Mouse (Mus musculus) liver, adult (tissue): ENCODE measurements around the gene Add3.

ENCODE experiments used
- GATA4 ChIP-seq: IDR thresholded peaks from 2 replicates; pipeline ENCODE4 v1.6.1; 2014; ENCODE audit warnings: mild to moderate bottlenecking, low read length; ENCODE audit not compliant: insufficient replicate concordance

Add3 gene

GRCm38 (mm10) chr19:53191867-53192487 is 51.7 kb downstream of the Add3 start:
- TF ChIP-seq GATA4 = no peak

GRCm38 (mm10) chr19:53193190-53193589 is 52.9 kb downstream of the Add3 start:
- TF ChIP-seq GATA4 = no peak

- TF ChIP-seq GATA4 = no peak
Observed at GRCm38 (mm10) chr19:53193964-53194582, 53.8 kb downstream of the Add3 start.

- no peak for TF ChIP-seq GATA4
Observed at GRCm38 (mm10) chr19:53194751-53195520, 54.7 kb downstream of the Add3 start.

- no peak for TF ChIP-seq GATA4
Observed at GRCm38 (mm10) chr19:53196961-53197360, 56.7 kb downstream of the Add3 start.

- TF ChIP-seq GATA4 = no peak
Observed at GRCm38 (mm10) chr19:53197766-53198165, 57.5 kb downstream of the Add3 start.

GRCm38 (mm10) chr19:53198706-53199572 is 58.7 kb downstream of the Add3 start:
- peak; percentile 53; the same call in 1 of the 2 replicates for TF ChIP-seq GATA4

DNA sequence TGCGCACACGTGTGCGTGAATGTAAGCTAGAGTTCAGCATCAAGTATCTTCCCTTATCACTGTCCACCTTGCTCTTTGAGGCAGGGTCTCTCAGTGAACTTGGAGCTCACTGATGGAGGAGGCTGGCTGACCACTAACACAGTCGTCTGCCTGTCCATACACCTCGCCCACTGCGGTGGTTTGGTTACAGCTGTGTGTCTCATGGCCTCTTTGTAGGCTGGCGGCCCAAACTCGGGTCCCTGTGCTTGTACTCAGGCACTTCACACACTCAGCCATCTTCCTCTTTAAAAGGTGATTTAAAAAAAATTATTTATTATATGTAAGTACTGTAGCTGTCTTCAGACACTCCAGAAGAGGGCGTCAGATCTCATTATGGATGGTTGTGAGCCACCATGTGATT is 59.5 kb downstream of the Add3 start:
- TF ChIP-seq GATA4 = no peak

- no peak for TF ChIP-seq GATA4
Observed at GRCm38 (mm10) chr19:53202116-53202515, 61.9 kb downstream of the Add3 start.

GRCm38 (mm10) chr19:53206986-53207385 is 66.7 kb downstream of the Add3 start:
- no peak for TF ChIP-seq GATA4

DNA sequence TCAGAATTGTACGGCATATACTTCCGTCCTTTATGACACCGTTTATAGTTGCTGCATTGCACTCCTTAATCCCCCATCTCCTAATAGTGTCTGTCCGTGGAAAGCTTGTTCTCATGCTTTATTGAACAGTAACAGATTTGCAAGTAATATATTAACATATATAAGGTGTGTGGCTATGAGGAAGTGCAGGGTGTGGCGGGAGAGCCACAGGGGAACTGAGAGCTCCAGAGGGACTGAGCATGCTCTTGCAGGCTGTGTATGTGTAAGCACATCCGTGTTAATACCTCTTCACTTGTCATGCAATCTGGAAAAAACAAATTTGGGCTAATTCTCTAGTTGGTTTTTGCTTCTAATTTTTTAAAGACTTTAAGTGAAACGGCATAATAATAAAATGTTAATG is 68.6 kb downstream of the Add3 start:
- no peak for TF ChIP-seq GATA4

DNA sequence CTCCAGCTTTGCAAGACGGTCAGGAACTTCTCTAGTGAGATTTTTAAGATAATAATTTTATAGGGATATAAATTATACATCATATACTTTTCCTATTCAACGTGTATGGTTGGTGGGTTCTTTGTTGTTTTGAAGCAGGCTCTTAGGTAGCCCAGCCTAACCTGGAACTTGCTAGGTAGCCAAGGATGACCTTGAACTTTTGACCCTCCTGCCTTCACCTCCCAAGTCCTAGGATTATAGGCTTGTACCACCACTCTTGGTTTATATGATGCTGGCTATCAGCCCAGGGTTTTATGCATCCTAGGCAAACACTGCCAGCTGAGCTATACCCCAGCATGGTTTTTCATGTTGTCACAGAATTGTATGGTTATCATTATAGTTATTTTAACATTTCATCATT is 70.0 kb downstream of the Add3 start:
- TF ChIP-seq GATA4 = no peak

DNA sequence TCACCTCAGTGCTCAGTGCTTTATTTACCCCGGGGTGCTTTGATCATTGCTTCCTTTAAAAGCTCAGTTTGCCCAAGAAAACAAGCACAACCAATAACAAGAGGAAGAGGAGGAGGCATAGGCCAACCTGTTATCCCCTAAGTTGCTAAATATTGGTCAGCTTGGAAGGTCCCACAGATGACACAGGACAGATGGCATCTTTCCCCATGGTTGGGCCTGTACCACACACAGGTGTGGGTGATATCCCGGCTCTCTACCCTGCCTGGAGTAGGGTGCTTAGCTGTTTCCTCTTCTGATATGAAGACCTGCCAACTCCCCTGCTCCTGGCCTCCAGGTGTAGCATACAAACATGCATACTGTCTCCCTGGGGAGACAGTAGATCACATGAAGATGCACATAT is 75.1 kb downstream of the Add3 start:
- no peak for TF ChIP-seq GATA4

DNA sequence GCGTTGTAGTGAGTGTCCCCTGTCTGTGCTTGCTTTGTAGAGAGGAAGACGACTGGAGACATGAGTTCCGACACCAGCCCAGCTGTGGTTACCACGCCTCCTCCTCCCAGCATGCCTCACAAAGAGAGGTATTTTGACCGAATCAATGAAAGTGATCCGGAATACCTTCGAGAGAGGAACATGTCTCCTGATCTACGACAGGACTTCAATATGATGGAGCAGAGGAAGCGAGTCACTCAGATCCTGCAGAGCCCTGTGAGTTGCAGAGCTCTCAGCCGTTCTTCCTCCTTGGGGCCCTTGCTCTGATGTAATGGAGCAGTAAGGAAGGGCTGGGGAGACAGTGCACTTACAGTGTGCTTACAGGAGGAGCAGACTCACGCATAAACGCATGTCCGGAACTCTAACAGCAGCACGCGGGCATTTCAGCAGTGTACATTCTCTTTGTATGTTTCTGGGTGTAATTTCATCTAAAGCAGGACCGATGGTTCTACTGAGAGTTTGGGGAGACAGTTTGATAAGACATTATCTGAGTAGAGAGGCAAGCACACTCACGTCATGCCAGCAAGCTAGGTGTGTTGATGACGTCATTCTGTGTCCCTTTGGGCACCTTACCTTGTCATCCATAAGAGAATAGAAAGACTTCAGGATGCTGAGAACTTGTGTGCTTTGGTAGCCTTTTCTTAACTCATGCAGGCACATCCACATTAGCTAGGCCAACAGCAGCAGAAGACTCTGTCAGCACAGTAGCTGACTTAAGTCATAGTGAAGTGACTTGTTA is 76.7 kb downstream of the Add3 start:
- TF ChIP-seq GATA4 = no peak

DNA sequence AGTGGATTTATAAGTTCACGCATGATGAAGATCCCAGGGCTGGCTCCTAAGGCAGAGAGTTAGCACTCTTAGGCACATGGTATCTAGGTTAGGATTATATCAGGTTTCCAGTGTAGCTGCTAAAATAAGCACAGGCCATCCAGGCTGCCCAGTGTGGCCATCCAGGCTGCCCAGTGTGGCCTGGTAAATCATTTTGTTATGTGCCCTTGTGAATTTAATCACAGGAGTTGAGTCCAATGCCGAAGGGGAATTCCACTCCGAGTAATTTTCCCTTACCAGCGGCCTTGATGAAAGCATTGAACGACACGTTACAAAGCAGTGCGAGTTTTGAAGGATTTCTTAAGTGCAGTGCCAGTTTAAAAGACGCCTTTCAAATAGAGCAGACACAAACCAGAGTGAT is 77.6 kb downstream of the Add3 start:
- no peak for TF ChIP-seq GATA4

DNA sequence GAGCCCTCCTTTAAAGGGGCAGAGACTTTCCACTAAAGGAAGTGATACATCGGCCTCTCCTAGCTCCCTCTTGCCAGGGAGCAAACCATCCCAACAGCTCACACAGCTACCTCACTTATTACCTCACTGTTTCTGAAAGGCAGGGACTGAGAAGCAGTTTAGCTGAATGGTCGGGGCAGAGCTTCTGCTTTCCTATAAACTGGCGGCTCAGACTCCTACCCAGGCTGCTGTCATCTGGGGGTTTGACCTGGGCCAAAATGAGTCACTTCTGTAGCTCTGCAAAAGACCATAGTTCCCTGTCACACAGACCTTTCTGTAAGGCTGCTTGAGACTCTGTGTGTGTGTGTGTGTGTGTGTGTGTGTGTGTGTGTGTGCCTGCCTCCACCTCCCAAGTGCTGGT is 79.1 kb downstream of the Add3 start:
- TF ChIP-seq GATA4 = no peak
